Mouse (Mus musculus) limb, embryonic 11.5 days (tissue): ENCODE results near the gene Fcna. TPM values are rescaled to one million over a fixed set of nuclear protein-coding genes. Genes with fewer than 3 reads are reported as not detected.

Source experiments
- ATAC-seq: fragments of 200-750 bp; cut with Nextera tagmentation; 2 replicates; pipeline ENCODE4 v1.8.0; 2017; ENCODE audit warnings: low read depth; ENCODE audit not compliant: insufficient number of reproducible peaks, low FRiP score, low TSS enrichment
- DNase-seq: peaks from one replicate; pipeline ENCODE4 v3.0.0-alpha.2; 2015; ENCODE audit warnings: low spot score
- H3K27ac ChIP-seq: fragments of 300-500 bp; sonication (generic); replicated peaks from 2 replicates; pipeline ENCODE4 v1.5.1; 2014; ENCODE audit warnings: low read depth, mild to moderate bottlenecking, low read length
- H3K27me3 ChIP-seq: fragments of 300-500 bp; sonication (generic); 2 replicates; pipeline ENCODE4 v1.6.1; 2014; ENCODE audit warnings: mild to moderate bottlenecking, low read length, mixed read lengths; ENCODE audit not compliant: control insufficient read depth, insufficient read depth
- H3K36me3 ChIP-seq: fragments of 300-500 bp; sonication (generic); 2 replicates; pipeline ENCODE4 v1.6.1; 2014; ENCODE audit warnings: mild to moderate bottlenecking, low read length, moderate library complexity, mixed read lengths; ENCODE audit not compliant: control insufficient read depth, insufficient read depth
- H3K4me1 ChIP-seq: fragments of 300-500 bp; sonication (generic); 2 replicates; pipeline ENCODE4 v1.6.1; 2014; ENCODE audit warnings: low read length, mixed read lengths; ENCODE audit not compliant: control insufficient read depth, insufficient read depth
- H3K4me2 ChIP-seq: fragments of 300-500 bp; sonication (generic); 2 replicates; pipeline ENCODE4 v1.6.1; 2014; ENCODE audit warnings: low read depth, mild to moderate bottlenecking, moderate library complexity; ENCODE audit not compliant: severe bottlenecking
- H3K4me3 ChIP-seq: fragments of 300-500 bp; sonication (generic); 2 replicates; pipeline ENCODE4 v1.5.1; 2014; ENCODE audit warnings: low read depth, low read length
- H3K9ac ChIP-seq: fragments of 300-500 bp; sonication (generic); 2 replicates; pipeline ENCODE4 v1.6.1; 2014; ENCODE audit warnings: mild to moderate bottlenecking, low read length
- H3K9me3 ChIP-seq: fragments of 300-500 bp; sonication (generic); 2 replicates; pipeline ENCODE4 v1.6.1; 2016; ENCODE audit warnings: low read length; ENCODE audit not compliant: control insufficient read depth
- WGBS: fragments of 180-500 bp; shearing (Covaris S2); extraction: QIAGEN DNeasy Blood & Tissue Kit; methylation state at CpG from one replicate; pipeline ENCODE4 v1.1.7; 2014; 5-methylcytosine and 5-hydroxymethylcytosine counted together
- polyA plus RNA-seq: library from polyadenylated mRNA; unstranded; fragments of >200 nt; fragmentation: Nextera tagmentation; extraction: Ambion mirVana; gene quantifications from 2 replicates; pipeline ENCODE4 v1.2.1, GENCODE M21; 2014

The Fcna gene
- polyA plus RNA-seq, 1 experiment from 2014 or later, result 0.35 TPM

GRCm38 (mm10) chr2:25579737-25580460, 47.9 kb downstream of the Fcna start:
- ATAC-seq, result no peak
- Histone ChIP-seq H3K36me3 (peaks cover 6% of the 10 kb centered on the region; the same call in 1 of the 2 replicates), H3K4me3 (no peak overlapping the region), H3K27me3 (peaks cover 49% of the 10 kb centered on the region), H3K9me3 (no peaks in the 10 kb centered on the region), H3K27ac (no peak overlapping the region), H3K4me2 (peak overlapping the region; percentile 22; the same call in 1 of the 2 replicates), H3K9ac (0 out of 2 replicates have a peak overlapping the region, but pooled peaks have one; percentile 13), H3K4me1 (peaks cover 32% of the 10 kb centered on the region)
- 7% methylated on average over 27 of the region's 27 CpGs for WGBS
- peak; percentile 72 for DNase-seq

GRCm38 (mm10) chr2:25578796-25579736, 48.8 kb downstream of the Fcna start:
- Histone ChIP-seq H3K4me3 (peak overlapping the region; percentile 19), H3K27ac (no peak overlapping the region), H3K9ac (peak overlapping the region; percentile 13; the same call in 1 of the 2 replicates), H3K9me3 (no peaks in the 10 kb centered on the region), H3K36me3 (peaks cover 2% of the 10 kb centered on the region; the same call in 1 of the 2 replicates), H3K4me2 (peak overlapping the region; percentile 22; the same call in 1 of the 2 replicates), H3K27me3 (peaks cover 49% of the 10 kb centered on the region), H3K4me1 (peaks cover 32% of the 10 kb centered on the region)
- DNase-seq (peak; percentile 61), ATAC-seq (no peak)
- WGBS, result 5% methylated on average over 77 of the region's 77 CpGs

GRCm38 (mm10) chr2:25577951-25578795, 49.7 kb downstream of the Fcna start:
- H3K4me1 ChIP-seq, result peaks cover 32% of the 10 kb centered on the region
- 0 out of 2 replicates have a peak overlapping the region, but pooled peaks have one; percentile 17 for H3K9ac ChIP-seq
- ATAC-seq (no peak), DNase-seq (peak; percentile 64)
- 4% methylated on average over 75 of the region's 75 CpGs for WGBS
- H3K9me3 ChIP-seq, result no peaks in the 10 kb centered on the region
- H3K4me2 ChIP-seq, result peak overlapping the region; percentile 44
- peak overlapping the region; percentile 19 for H3K4me3 ChIP-seq
- no peak overlapping the region for H3K27ac ChIP-seq
- peaks cover 49% of the 10 kb centered on the region for H3K27me3 ChIP-seq
- H3K36me3 ChIP-seq, result peaks cover 2% of the 10 kb centered on the region; the same call in 1 of the 2 replicates

- Histone ChIP-seq H3K36me3 (no peaks in the 10 kb centered on the region), H3K27me3 (peaks cover 49% of the 10 kb centered on the region), H3K9ac (0 out of 2 replicates have a peak overlapping the region, but pooled peaks have one; percentile 17), H3K4me2 (peak overlapping the region; percentile 44), H3K27ac (no peak overlapping the region), H3K4me3 (peak overlapping the region; percentile 19), H3K9me3 (no peaks in the 10 kb centered on the region), H3K4me1 (peaks cover 32% of the 10 kb centered on the region)
- ATAC-seq (no peak), DNase-seq (no peak)
- WGBS, result 15% methylated on average over 91 of the region's 92 CpGs
Measured at GRCm38 (mm10) chr2:25576965-25577891, 50.6 kb downstream of the Fcna start.

GRCm38 (mm10) chr2:25576028-25576850, 51.6 kb downstream of the Fcna start:
- Histone ChIP-seq H3K4me2 (peak overlapping the region; percentile 76; the same call in 1 of the 2 replicates), H3K9me3 (no peaks in the 10 kb centered on the region), H3K9ac (no peak overlapping the region), H3K4me3 (peak overlapping the region; percentile 44; the same call in 1 of the 2 replicates), H3K27ac (no peak overlapping the region), H3K27me3 (peaks cover 49% of the 10 kb centered on the region), H3K4me1 (peaks cover 30% of the 10 kb centered on the region), H3K36me3 (no peaks in the 10 kb centered on the region)
- DNase-seq (peak; percentile 20), ATAC-seq (no peak)
- WGBS, result 75% methylated on average over 16 of the region's 16 CpGs

- H3K4me1 ChIP-seq, result peaks cover 28% of the 10 kb centered on the region
- peak overlapping the region; percentile 71 for H3K9ac ChIP-seq
- peak; percentile 64 for DNase-seq
- peaks cover 45% of the 10 kb centered on the region for H3K27me3 ChIP-seq
- no peaks in the 10 kb centered on the region for H3K9me3 ChIP-seq
- ATAC-seq, result no peak
- peak overlapping the region; percentile 44 for H3K4me3 ChIP-seq
- H3K27ac ChIP-seq, result peak overlapping the region; percentile 17; the same call in 1 of the 2 replicates
- no peaks in the 10 kb centered on the region for H3K36me3 ChIP-seq
- 15% methylated on average over 21 of the region's 21 CpGs for WGBS
- H3K4me2 ChIP-seq, result peak overlapping the region; percentile 76
Measured at GRCm38 (mm10) chr2:25575432-25576027, 52.3 kb downstream of the Fcna start.
